Mouse (Mus musculus) heart, postnatal 0 days (tissue): ENCODE data around the gene Tbc1d1.

Source experiments
- CTCF ChIP-seq: IDR thresholded peaks from 2 replicates; pipeline ENCODE4 v1.5.1; 2016; ENCODE audit warnings: antibody characterized with exemption, control low read depth, low read depth
- EP300 ChIP-seq: IDR thresholded peaks from 2 replicates; pipeline ENCODE4 v1.6.1; 2016; ENCODE audit warnings: antibody characterized with exemption, low read depth

DNA sequence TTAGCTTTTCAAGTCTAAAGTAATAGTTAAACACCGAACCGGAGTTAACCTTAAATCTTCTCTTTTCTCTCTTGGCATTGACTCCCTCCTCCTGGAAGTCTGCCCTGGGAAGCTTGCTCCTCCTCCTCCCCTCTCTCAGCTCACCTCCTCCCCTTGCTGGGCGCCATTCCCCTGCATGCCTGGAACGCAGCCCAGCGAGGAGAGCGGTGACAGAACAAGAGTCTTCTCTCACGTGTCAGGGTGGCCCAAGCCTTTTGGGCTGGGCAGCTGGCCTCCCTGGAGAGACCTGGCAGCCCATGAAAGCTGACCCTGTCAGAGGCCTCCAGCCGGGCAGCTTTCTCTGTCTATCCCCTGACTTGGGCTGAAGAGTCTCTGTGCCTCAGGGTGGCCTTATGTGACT lies 211.3 kb downstream of the Tbc1d1 start:
- TF ChIP-seq CTCF (no peak), EP300 (no peak)
